Mouse (Mus musculus): ENCODE results near the gene Lrrc19.

- no peak for TF ChIP-seq CTCF (IDR thresholded peaks at IDR 0.05; ENCODE audit: insufficient read depth, low read depth, low read length)
- no peak for TF ChIP-seq POLR2A (IDR thresholded peaks at IDR 0.05; ENCODE audit: insufficient read depth, low read depth, low read length)
Measured at GRCm38 (mm10) chr4:94649920-94650319, at the start of gene Lrrc19.
